Mouse (Mus musculus) brain, embryonic 14.5 days (tissue): ENCODE results near the gene Pah.

Experiments
- CTCF ChIP-seq: fragments of 200-500 bp; IDR thresholded peaks from 2 replicates; pipeline ENCODE4 v1.5.1; 2012; ENCODE audit warnings: inconsistent platforms, mild to moderate bottlenecking, moderate library complexity, borderline replicate concordance; ENCODE audit not compliant: insufficient read depth, insufficient read length; ENCODE audit errors: extremely low read depth
- POLR2A ChIP-seq: fragments of 200-500 bp; IDR thresholded peaks from 2 replicates; pipeline ENCODE4 v1.6.1; 2012; ENCODE audit warnings: mild to moderate bottlenecking, inconsistent platforms, borderline replicate concordance; ENCODE audit not compliant: poor library complexity, insufficient read depth, insufficient read length, severe bottlenecking; ENCODE audit errors: extremely low read depth

GRCm38 (mm10) chr10:87488429-87489145 is 33.0 kb upstream of the Pah start:
- TF ChIP-seq CTCF, result no peak
- TF ChIP-seq POLR2A, result no peak
